Mouse (Mus musculus) testis, postnatal 14 days (tissue): ENCODE results near the gene Synpo2l.
"Not testable (repeated sequence)": the region's sequence is repeated elsewhere in the genome, so short reads cannot be mapped to it uniquely, and the experiment has no call there.

ENCODE experiments used
- DNase-seq: peaks from one replicate; pipeline ENCODE4 v3.0.0; 2021; ENCODE audit warnings: low spot score

Gene Synpo2l

DNA sequence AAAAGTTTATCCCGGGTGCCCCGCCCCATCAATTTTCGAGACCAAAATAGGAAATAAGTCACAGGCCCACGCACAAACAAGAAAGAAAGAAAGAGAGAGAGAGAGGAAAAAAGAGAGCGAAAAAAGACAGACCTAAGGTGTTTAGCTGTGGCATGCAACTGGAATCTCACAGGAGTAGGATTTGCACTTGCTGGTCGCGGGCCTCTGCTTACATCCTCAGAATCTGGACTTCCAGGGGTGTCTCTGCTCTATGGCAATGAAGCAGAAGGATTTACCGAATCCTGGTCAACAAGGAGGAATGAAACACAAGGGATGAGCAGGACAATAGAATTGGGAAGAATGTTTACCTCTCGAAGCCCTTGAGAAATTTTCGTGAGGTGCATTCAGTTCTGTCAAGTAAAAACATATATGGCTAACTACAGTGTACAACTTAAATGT is 26.7 kb downstream of the Synpo2l start:
- no peak for DNase-seq

DNA sequence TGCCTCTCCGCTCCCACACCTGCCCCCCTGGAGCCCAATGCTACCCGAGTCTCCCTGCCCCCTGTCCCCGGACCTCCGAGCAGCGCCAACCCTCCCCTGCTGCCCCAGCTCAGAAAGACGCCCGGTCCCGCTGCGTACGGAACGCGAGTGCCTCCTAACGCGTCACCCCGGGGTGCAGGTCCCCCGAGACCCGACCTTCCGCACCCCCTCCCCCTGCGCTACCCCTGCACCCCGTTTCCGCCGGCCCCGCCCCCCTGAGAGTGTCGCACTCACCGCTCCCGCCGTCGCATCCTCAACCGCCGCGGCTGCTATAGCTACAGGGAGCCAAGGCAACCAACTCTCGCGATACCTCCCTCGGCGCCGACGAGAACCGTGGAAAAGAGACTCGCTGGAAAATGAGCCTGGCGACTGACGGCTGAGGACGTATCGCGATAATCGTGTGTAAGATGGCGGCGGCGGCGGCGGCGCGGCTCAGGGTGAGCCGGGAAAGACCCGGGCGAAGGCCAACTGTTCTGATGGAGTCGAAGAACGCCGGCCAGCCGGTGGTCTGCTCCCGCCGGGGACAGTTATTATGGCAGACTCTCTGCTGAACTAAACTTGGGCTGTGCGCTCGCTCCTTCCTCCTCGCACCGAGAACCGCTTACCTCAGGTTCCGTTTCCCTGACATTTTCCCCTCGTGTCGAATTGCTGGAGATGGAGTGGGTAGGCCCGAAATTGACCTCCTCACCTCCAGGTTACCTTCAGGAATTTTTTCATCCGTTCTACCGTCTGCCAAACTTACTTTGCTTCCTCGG is 27.3 kb downstream of the Synpo2l start, which contains the start of gene Usp54:
Usp54 (minus strand) TSS at position 420 of the 794 bp plus-strand sequence.
- peak; percentile 97 for DNase-seq

GRCm38 (mm10) chr14:20639918-20640619 is 28.1 kb downstream of the Synpo2l start:
- DNase-seq: no peak

DNA sequence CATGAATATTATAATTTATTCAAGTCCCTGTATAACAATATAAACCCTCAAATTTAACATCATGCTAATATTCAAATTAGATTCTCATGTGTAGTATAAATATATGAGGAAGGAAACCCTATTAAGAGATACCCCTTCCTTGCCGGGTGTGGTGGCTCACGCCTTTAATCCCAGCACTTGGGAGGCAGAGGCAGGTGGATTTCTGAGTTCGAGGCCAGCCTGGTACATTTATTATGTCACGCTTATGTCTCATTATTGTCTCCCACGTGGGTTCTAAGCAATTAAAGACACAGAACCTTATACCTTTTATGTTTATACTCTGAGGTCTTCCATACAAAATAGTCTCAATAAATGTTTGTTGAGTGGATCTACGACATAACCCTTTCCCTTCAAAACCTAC is 29.5 kb downstream of the Synpo2l start:
- no peak for DNase-seq

- no peak for DNase-seq
Observed at GRCm38 (mm10) chr14:20637818-20638574, 30.2 kb downstream of the Synpo2l start.

DNA sequence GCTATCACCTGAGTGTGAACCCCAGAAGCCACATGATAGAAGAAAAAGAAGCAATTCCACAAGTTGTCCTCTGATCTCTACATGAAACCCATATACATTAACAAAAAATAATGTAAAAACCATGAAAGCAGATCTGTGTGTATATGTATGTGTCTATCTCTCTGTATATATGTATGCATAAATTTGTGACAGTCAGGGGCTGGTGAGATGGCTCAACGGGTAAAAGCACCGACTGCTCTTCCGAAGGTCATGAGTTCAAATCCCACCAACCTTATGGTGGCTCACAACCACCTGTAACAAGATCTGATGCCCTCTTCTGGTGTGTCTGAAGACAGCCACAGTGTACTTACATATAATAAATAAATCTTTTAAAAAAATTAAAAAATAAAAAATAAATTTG is 31.2 kb downstream of the Synpo2l start:
- DNase-seq: not testable (repeated sequence)

DNA sequence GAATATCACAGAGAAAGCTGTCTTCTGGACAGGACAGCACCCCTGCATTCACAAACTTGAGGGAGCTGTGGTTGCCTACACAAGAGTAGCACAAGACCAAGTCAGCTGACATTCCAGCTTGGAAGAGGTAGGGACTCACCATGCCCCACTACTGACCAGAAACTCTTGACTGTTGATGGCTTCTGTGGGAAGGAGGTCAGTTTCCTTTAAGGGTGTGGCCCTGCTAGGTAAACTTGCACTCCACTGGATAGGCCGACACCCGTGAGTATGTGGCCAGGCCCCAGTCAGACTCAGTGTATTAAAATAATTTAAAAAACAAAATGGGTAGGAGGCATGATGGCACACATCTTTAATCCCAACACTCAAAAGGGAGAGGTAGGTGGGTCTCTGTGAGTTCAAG is 32.6 kb downstream of the Synpo2l start:
- no peak for DNase-seq

GRCm38 (mm10) chr14:20631253-20631652 is 36.9 kb downstream of the Synpo2l start:
- DNase-seq: no peak

DNA sequence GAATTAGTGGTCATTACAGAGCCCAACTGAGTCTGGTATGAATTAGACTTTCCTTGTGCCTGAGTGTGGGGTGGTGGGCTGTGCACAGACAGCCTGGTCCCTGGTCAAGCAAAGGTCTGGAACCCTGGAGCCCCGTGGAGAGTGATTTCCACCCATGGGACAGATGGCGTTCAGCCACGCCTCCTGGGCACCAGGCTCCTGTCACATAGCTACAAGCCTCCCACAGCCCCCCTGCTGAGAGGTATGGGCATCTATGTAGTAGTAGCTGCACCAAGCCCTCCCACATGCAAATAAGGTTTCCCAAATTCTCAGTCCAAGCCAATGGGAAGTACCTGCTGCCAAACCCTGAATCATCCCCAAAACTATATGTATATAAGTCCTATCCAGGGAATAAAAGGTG is 41.2 kb downstream of the Synpo2l start:
- no peak for DNase-seq

GRCm38 (mm10) chr14:20626447-20626846 is 41.7 kb downstream of the Synpo2l start:
- no peak for DNase-seq

DNA sequence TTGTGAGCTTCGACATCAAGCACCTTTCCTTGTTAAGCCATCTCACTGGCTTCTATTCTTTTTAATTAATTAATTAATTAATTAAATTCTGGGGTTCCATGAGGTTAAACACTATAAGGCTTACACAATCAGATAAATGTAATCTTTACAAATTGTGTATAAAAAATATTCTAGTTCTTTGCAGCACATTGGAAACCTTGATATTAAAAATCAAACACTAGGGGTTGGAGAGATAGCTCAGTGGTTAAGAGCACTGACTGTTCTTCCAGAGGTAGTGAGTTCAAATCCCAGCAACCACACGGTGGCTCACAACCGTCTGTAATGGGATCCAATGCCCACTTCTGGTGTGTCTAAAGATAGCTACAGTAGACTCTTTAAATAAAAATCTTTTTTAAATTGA is 45.2 kb downstream of the Synpo2l start:
- DNase-seq: no peak

DNA sequence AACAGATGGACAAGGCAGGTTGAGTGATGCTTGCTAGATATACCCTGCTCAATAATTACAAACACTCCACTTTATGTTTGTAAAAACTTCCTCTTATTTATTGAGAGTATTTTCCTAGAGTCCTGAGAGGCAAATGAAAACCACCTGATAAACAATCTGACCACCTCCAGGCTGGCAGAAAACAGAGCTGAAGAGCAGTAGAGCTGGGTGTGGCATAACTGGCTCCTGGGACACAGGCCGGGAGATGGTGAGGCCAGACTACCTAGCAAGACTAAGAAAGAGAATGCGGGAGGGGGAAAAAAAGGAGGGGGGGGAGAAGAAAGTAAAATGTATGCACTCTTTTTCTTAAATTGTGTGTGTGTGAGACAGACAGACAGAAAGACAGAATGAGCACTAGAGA is 45.7 kb downstream of the Synpo2l start:
- DNase-seq: no peak

- DNase-seq: no peak
Observed at GRCm38 (mm10) chr14:20621903-20622302, 46.3 kb downstream of the Synpo2l start.

DNA sequence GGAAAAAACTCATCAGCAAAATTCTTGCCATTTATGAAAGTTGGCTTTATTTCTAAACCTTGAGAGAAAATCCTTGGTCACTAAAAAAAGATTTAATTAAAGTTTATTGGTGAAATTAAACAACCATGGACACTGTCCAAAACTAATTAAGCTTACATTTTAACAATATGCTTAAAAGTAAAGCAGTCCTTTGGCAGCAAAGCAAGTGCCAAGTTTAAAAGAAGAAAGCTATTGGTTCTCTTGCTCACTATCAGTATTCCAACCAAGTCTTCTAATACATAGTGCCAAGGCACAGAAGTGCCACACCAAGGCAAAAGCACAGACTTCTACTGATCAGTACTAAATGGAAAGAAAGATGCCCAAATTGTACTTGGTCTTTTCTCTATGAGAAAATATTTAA is 49.0 kb downstream of the Synpo2l start:
- no peak for DNase-seq

DNA sequence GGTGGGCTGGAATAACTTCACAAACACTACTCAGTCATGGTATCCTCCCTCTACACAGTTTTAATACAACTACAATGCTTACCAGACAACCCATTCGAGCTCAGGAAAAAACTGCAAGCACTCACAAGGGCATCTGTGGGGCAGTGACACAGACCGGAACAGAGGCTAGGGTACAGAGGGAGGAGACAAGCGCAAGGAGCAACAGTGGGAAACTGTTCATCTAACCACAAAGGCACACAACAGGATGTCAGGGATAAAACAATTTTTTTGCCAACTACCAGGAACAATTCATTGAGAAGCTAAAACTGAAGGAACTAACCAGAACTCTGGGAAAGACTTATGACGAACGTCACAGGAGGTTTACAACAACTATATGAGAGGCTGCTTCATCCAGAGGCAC is 49.9 kb downstream of the Synpo2l start:
- DNase-seq: no peak

DNA sequence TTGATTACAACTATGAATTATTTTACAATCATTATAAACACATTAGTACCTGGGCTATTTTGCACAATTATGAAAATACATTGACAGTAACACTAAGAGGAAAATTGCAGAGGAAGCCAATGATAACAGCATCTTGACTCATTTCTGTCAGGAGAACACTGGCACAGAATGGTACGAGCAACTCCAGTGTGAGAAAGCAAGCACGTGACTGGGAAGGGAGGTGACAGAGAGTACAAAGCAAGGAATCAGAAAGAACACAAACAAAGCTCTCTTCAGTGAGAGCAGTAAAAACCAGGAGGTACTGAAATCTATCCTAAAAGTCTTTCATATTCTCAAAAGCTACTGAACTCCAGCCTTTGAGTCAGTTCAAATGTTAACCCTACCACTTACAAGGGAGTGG is 51.7 kb downstream of the Synpo2l start:
- no peak for DNase-seq

GRCm38 (mm10) chr14:20615075-20615474 is 53.1 kb downstream of the Synpo2l start:
- no peak for DNase-seq

DNA sequence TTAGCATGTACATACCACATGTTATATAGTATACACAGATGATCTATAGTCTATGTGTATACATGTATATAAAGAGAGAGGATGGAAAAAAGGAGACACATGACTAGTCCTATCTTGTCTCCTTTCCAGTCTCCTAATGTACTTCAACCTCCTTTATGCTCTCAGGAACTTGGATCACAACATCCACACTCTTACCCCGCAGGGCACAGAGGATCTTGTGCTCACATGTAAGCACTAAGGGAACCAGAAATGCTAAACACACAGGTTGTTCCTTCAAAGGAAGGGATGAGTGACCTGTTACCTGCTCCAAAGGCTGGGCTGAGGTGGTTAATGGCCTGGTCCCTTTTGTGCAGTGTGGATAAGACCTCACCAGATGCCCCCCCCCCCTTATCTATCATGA is 55.3 kb downstream of the Synpo2l start:
- DNase-seq: no peak

GRCm38 (mm10) chr14:20610146-20610545 is 58.0 kb downstream of the Synpo2l start:
- no peak for DNase-seq

DNA sequence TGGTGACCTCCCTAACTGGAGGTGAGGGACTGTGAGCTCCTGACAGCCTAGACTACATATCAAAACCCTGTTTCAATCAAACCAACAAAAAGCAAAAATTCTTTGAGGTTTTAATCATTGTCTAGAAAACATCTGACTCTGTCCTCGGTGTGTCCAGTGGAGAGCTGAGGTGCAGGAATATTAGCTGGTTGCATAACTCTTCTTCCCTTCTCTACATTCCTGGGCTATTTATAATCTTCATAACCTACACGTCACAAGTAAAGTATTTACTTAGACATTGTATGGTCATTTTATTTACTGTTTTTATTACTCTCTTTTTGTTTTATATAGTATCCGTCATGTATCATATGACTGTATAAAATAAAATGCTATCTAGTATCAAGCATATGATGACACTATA is 58.6 kb downstream of the Synpo2l start:
- DNase-seq: no peak
